Mouse (Mus musculus): ENCODE measurements at regions not wholly inside any gene's neighbourhood (a gene's known extent, or its start where the extent isn't known, plus 50 kb on each side); places are given as distances from the start of the nearest gene placed in this dataset.

GRCm38 (mm10) chr15:50246418-50247186 lies 3638.1 kb upstream of the Gm7489 start:
- peak; percentile 18 for DNase-seq (ENCODE audit: low read depth, low spot score)

GRCm38 (mm10) chr15:50260057-50260456 lies 3624.6 kb upstream of the Gm7489 start:
- no peak for DNase-seq (ENCODE audit: low read depth, low spot score)

DNA sequence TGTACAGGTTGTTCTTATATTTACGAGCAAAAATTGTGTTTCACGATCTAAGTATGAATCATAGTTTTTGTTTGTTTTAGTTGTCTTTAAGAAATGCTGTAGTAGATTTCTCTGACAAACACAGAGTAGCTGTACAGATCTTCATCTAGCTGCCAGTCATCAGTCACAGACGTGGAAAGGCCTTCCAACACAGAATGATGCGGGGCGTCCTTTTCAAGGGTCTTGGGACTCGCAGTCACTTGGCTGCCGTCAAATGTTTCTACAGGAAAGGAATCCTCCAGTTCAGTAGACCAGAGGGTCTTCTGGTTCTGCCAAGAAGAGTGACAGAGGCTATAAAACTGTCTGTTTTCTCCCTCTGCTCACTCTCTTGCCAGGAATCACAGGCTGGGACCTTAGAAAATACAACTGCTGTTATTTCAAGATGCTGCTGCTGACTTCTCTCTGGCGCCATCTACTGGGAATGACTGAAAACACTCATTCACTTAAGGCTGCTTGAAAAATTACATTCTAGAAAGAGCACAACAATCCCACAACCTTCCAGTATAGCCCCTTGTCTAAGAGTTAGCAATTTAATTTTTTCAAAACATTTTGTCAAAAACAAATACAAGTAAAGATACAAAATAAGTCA lies 3623.3 kb upstream of the Gm7489 start:
- peak; percentile 75 for DNase-seq (ENCODE audit: low read depth, low spot score)

DNA sequence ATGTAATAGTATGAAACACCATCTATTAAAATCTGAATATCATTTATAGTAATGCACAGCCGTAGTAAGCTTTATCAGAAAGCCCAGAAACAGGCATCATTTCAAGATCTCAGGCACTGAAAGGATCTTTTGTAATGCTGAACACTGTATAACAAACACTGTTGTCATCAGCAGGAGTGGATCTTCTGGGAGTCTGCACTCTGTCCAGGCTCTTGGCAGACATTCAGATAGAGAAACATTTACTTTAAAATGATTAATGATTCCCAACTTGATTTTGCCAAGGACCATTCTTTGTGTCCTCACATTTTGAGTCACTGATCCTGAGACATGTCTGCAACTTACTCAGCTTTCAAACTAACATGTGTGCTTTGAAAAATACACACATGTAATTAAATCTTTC lies 3617.2 kb upstream of the Gm7489 start:
- DNase-seq (ENCODE audit: low read depth, low spot score), result no peak

DNA sequence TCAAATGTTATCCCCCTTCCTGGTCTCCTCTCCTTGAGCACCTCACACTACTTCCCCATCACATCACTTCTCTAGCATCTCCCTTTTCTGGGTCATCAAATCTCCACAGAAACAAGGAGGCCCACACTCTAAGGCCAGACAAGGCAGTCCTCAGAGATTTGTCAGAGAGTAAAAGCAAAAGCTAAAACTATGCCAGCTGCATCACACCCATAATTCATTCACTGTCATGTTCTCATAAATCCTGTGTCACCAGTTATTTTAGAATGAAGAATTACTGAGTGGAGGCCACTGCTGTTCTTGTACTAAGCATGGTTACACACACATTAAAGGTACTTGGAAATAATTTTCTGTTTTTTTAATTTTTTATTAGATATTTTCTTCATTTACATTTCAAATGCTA lies 3613.1 kb upstream of the Gm7489 start:
- no peak for DNase-seq (ENCODE audit: low read depth, low spot score)

DNA sequence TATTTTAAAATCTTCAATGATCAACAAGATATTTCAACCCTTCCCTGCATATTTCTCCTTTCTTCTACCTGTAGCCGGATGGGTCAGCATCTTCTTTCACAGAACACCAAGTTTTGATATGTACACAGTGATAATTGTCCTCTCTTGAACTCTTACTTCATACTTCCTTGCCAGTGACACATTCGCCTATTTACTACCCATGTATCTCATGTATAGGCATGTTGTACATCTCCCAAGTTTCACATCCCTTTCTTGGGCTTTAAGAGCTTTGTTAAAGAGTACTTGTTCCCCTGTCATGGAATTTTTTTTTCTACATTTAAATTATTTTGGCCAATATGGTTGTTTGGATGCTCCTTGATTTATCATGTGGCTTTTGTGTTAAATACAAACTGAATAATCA lies 3602.1 kb upstream of the Gm7489 start:
- no peak for DNase-seq (ENCODE audit: low read depth, low spot score)

DNA sequence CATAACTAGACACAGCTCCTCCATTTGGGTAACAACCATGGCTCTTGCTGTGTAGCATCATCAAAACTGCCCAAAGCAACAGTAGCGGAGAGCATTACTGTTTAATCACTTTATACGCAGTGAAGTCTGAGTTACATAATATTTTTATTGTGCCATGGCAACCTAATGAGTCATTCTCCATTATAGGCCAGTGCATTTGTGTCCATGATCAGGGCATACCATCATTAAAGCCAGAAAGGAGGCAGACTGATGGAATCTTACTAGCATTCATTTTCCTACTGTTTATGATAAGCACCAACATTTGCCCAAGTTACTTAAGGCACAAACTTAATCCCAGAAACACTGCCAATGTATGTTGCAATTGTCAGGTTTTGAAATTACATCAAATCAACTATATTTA lies 3601.2 kb upstream of the Gm7489 start:
- no peak for DNase-seq (ENCODE audit: low read depth, low spot score)

- DNase-seq (ENCODE audit: low read depth, low spot score), result no peak
Observed at GRCm38 (mm10) chr15:50301831-50302230, 3582.9 kb upstream of the Gm7489 start.

DNA sequence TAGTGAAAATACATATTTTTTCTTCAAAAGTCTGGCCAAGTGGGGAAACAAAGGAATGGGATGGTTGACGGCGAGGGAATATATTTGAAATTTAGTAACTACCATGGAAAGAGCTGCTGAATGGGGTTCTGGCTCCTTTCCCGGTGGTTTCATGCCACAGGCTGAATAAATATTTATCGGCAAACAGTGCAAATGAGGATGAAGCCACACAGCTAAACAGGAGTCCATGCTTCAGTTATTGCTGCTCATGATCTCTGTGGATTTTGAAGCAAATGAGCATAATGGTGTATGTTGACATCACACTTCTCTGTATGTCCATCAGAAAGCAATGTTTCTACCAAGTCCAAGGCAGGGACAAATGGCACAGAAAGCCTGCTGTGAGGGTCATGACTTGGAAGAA lies 3580.6 kb upstream of the Gm7489 start:
- no peak for DNase-seq (ENCODE audit: low read depth, low spot score)

DNA sequence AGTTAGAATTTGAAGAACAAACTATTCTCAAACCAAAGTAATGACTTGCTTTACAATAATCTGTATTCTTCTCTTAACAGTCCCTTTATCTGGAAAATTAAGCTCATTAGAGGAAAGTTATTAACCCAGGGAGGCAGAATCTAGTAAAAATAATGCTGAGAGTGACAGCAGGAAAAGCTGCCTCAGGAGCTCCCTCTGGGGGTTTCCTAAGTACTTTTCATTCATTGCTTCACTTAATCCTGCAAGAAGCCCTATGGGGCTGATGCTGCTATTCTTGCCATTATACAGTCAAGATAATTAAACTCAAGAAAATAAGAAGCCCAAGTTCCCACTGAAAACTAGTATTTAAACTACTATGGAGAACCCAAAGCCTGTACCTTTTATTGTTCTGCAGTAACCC lies 3563.9 kb upstream of the Gm7489 start:
- DNase-seq (ENCODE audit: low read depth, low spot score), result peak; percentile 20

DNA sequence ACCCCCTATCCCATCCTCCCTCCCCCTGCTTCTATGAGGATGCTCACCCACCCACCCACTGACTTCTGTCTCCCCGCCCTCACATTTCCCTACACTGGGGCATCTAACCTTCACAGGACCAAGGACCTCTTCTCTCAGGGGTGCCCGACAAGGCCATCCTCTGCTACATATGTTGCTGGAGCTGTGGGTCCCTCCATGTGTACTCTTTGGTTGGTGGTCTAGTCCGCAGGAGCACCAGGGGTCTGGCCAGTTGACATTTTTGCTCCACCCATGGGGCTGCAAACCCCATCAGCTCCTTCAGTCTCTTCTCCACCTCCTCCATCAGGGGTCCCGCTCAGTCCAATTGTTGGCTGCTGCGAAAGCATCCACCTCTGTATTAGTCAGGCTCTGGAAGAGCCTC lies 3539.2 kb upstream of the Gm7489 start:
- no peak for DNase-seq (ENCODE audit: low read depth, low spot score)

DNA sequence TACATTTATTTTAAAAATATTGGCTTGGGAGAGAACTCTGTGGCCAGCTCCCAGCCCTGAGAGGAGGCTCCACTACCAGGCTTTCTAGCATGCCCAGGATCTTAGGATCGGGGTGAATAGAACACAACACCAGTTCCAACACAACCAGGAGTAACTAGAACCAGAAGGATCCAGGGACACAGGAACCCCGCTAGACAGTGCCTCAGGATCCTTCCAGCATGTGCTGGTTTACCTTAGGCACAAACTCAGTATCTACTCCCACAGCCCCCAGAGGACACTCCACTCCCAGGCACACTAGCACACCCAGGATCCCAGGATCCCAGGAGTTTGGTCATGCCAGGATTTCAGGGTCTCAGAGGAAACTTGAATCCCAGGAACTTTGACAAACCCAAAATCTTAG lies 3537.8 kb upstream of the Gm7489 start:
- no peak for DNase-seq (ENCODE audit: low read depth, low spot score)

DNA sequence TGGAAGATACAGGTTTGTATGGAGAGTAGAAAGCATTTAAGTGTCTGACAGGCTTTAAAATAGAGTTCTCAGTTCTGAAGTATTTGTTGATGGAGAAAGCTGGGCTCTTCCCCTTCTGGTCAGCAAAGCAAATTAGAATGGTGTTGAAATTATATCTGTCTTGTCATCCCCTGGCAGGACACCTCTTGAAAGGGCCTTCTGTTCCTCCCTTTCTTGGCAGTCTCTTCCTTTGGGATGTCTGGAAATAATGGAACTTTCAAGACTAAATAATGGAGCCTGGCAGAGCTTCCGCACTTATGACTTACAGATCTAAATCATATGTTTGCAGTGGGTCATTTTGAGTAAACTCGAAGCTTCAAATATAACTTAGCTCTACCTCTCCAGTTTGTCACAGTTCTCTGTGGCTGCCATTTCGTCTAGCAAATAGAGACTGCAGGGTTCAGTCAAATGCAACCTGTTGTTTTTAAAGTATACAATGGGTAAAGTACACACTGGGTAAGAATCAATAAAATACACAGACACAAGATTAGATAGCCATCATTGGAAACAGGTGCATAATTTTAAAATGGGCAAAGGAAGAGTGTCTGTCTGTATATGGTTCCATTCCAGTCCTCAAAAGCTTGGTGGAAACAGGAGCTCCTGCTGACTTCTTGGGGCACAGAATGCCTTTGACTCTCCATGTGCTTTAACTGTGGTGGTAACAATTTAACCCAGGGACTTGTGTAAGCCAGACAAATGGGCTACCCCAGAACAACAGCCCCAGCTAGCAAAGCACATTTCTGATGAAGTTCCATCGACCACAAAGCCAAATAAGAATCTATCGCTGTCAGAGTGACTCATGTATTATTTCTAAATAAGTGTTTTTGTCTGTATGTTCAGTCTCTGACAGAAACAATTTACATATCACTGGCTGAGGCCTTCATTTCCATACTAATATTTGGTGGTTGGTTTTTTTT lies 3524.4 kb upstream of the Gm7489 start:
- DNase-seq (ENCODE audit: low read depth, low spot score), result no peak

GRCm38 (mm10) chr15:50361334-50361733 lies 3523.4 kb upstream of the Gm7489 start:
- no peak for DNase-seq (ENCODE audit: low read depth, low spot score)

GRCm38 (mm10) chr15:50361751-50362507 lies 3522.8 kb upstream of the Gm7489 start:
- no peak for DNase-seq (ENCODE audit: low read depth, low spot score)

DNA sequence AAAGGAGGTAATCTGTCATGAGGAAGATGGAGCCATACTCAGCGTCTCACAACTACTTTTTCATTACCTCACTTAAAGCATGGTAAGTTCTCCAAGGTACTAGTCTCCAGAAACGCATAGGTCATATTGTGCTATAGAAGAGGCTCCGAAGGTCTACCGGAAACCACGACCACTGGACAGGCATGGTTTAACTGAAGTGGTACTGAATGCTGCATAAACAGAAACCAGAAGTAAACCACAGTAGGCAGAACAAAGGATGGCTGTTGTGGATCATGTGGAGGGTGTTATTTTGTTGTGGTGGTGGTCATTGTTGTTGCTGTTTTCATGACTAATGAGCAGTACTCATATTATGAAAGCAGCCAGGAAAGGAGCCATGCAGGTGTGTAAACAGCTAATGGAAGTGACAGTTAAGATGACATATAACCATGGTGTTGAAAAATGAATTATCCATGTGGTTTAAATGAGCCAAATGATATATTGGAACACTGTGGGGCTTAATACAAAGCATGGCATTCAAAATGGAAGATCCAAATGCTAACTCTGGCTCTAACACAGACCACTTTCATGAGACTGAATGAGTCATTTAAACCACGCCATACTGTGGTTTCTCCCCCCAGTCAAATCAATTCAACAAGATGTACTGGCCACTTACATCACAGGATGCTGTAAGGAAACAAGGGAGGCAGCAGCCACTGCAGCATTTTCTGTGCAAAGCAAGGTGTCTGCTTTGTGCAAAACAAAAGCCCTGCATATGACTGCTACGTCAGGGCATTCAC lies 3484.5 kb upstream of the Gm7489 start:
- DNase-seq (ENCODE audit: low read depth, low spot score), result no peak

DNA sequence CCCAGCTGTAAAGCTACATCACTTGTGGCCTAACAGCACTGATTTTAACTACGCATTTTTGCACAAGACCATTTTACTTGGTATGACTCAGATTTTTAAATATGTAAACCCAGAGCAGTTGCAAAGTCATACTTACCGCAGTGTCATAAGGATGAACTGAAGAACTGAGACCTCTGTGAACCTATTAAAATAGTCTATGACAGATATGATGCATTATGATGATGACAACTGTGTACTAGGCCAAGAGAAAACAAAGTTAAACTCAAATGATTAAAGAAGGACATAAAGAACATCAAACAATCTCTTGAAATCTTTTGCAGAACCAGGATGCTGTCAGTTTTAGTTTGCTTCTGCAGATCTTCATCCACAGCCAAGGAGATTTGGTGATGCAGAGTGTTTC lies 3483.3 kb upstream of the Gm7489 start:
- no peak for DNase-seq (ENCODE audit: low read depth, low spot score)

DNA sequence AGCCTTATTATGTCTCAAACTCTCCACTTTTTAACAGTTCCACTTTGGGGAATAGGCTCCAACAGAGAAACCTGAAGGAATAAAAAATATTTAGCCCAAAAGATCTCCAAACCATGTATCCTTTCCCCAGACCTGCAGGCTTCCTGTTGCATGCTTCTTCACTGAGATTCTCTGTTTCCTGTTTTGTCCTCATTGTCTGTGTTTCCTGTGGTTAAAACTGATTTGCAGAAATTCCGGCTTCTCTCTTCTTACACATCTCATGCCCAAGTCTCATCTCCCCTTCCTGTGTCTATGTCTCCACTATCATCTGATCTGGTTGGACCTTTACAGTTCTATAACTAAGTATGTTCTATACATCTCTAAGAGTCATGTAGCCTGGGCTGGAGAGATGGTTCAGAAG lies 3482.2 kb upstream of the Gm7489 start:
- no peak for DNase-seq (ENCODE audit: low read depth, low spot score)

DNA sequence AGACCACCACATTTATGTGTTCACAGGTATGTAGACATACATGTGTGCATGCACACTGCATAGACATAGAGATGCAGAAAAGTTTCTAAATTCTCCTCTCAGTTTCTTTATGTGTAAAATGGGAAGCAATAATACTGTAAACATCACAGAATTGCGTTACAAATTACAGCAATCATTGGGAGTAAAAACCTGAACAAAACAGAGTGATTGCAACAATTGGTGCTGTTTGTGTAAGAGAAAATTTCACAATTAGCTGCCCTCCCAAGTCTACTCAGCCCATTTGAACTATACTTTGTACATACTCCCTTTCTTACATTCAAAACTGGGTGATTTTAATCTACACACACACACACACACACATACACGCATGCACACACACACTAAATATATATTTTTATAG lies 3480.8 kb upstream of the Gm7489 start:
- DNase-seq (ENCODE audit: low read depth, low spot score), result no peak

- no peak for DNase-seq (ENCODE audit: low read depth, low spot score)
Observed at GRCm38 (mm10) chr15:50408985-50409384, 3475.7 kb upstream of the Gm7489 start.

DNA sequence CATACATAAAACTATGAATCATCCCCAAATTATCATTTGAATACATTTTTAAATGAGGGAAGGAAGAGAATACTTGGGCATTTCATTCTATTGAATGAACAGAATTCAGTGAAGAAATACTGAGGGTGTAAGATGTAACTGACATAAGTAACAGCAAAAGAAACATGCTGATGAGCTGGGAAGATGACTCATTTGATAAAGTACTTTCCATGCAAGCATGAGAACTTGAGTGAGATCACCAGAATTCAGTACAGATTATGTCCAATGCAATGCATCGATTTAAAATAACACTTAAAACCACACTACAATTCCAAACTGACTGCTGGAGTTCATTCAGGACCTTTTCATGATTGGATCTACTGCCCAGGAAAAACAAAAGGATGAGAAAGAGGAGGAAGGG lies 3467.1 kb upstream of the Gm7489 start:
- no peak for DNase-seq (ENCODE audit: low read depth, low spot score)
